Mouse (Mus musculus) gastrocnemius, postnatal 10 days (tissue): Measurements from ENCODE around the gene Fbxo10. TPM values are rescaled to one million over a fixed set of nuclear protein-coding genes. Genes with fewer than 3 reads are reported as not detected.
"Not testable (repeated sequence)": the region's sequence is repeated elsewhere in the genome, so short reads cannot be mapped to it uniquely, and the experiment has no call there.

Source experiments
- DNase-seq: peaks from one replicate; pipeline ENCODE4 v3.0.0; 2021; ENCODE audit warnings: mixed read lengths
- long read RNA-seq, 2 experiments: library from polyadenylated mRNA; stranded (forward); transcript quantifications; one replicate each; pipeline ENCODE4 v2.0.0; 2021
- total RNA-seq, 2 experiments: library from RNA; stranded (reverse); gene quantifications; 2 replicates each; pipeline ENCODE4 v1.2.3; 2021

Gene Fbxo10
- total RNA-seq: 1 to 10 TPM; 6.6 to 8.0 TPM
- long read RNA-seq, experiment 1, full-length matches to known transcripts: 9 of 12 reads
- long read RNA-seq, experiment 1, partial matches to known transcripts: 1 of 12 reads
- long read RNA-seq, experiment 1, other reads (novel, unspliced or antisense): 2 of 12 reads
- long read RNA-seq, experiment 2, full-length matches to known transcripts: 5 of 7 reads
- long read RNA-seq, experiment 2, partial matches to known transcripts: 2 of 7 reads
- long read RNA-seq, experiment 2, other reads (novel, unspliced or antisense): 0 of 7 reads

DNA sequence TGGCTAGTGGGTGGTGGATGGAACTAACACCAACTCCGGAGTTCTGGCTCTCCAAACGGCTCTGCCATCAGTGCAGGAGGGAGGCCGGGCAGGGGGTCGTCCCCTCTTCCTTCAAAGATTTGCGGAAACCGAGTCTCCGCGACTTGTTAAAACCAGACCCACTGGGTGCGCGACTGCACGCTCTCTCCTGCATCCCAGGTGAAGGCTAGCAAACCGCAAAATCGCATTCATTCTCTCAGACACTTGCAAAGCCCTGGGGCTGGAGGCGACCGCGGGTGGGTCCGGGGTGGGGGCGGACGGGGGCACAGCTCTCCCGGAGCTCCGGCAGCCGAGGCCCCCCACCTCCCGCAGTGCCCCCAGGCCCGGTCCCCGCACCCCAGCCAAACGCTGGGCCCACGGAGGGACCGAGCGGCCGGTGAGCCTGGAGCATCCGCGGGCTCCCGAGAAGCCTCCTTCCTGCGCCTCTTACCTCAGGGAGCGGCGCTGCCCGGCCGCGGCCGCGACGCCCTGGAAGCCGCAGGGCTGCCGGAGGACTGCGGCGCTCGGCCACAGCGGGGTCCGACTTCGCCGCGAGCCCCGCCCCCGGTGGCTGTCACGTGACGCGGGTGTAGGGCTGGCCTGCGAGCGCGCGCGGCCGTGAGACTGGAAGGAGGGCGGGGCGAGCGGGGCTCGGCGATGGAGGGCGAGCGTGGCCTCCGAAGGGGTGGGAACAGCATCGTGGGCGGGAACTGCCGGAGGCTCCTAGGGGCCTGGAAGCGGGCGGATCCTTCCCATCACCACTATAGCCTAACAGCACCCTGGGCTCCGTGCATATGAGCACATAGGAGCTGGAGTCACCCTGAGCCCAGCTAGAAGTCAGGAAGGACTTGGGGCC, at the start of gene Fbxo10:
Gene Fbxo10 (minus strand): TSS at position 584 of the 874 bp plus-strand sequence.
- DNase-seq: peak; percentile 96

DNA sequence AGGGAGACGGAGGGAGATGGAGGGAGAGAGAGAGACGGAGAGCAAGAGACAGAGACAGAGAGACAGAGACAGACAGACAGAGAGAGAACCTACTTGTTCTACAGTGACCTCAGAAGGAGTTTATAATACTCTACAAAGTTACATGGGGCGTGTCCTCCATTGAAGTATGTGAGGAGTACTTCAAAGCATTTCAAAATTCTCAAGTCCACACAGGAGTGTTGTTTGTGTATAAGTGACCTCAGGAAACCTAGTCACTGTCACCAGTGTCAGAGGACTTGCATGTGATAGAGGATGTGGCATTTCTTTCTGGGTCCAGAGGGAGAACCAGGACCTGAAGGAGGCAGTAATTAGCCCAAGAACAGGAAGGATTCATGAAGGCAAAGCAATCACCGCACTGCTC, 46.6 kb upstream of the Fbxo10 start:
- DNase-seq: no peak

DNA sequence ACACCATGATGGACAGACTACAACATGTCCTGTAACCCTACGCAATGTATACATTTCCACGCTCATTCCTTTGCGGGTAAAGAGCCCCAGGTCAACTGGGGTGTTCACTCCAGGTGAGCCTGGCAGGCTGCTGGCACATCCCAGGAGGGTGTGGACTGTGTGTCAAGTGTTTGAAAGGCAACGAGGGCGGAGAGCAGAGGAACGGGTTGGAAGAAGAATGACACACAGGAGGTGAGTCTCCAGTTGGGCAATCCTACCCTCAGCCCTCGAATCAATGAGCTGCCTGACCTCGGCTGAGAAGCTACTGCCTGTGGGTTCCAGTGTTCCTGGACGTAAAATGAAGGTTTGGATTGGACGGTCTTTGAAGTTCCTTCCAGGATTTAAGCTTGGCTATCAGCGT, 36.9 kb upstream of the Fbxo10 start:
- no peak for DNase-seq

DNA sequence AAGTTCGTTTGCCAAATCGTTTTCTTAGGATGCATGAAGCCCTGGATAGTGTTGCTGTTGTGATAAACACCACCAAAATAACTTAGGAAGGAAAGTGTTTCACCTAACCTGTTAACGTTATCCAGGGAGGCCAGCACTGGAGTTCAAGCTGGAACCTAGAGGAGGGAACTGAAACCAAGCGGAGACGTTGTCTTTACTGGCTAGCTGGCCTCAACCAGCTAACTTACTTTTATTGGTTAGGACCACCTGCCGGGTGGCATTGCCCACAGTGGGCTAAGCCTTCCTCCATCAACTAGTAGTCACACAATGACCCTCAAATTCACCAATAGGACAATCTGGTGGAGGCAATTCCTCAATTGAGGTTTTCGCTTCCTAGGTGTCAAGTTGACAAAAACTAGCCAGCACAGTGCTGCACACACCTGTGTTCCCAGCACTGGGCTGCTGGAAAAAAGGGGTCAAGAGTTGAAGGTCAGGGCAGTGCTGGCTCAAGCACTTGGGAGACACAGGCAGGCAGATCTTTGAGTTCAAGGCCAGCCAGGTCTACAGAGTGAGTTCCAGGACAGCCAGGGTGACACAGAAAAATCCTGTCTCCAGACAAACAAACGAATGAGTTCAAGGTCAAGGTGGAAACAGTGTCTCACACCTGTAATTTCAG, 24.2 kb upstream of the Fbxo10 start:
- DNase-seq: no peak

DNA sequence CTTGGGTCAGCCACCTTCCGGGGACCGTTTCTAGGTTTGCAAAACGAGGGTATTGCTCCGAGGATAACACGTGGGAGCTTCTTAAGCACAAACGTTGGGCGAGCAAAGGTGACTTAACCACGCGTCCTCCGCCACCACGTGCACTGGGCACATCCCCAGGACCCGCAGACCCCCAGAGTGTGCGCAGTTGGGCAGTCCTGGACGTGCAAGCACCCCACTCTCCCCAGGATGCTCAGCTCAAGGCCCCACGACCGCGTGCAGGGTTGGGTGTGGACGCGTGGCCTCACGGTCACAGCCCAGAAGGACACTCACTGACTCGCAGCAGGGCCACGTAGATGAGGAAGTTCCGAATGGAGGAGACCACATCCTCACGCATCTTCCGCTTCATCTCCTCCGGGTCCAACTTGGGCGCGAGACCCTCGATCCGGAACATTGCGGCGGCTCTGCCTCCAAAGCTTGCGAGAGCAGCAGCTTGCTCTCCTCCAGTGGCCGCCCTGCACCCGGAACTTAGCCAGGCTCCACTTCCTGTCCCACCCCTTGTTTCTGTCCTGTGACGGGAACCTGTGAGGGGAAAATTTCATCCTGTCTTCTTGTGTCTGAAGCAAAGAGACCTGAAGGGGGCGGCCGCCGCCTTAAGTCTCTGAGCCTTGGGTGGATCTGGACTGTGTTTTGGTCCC, 23.3 kb upstream of the Fbxo10 start, which contains the start of gene Tomm5:
Gene Tomm5 (minus strand): TSS at position 514 of the 677 bp plus-strand sequence.
- DNase-seq: peak; percentile 83

DNA sequence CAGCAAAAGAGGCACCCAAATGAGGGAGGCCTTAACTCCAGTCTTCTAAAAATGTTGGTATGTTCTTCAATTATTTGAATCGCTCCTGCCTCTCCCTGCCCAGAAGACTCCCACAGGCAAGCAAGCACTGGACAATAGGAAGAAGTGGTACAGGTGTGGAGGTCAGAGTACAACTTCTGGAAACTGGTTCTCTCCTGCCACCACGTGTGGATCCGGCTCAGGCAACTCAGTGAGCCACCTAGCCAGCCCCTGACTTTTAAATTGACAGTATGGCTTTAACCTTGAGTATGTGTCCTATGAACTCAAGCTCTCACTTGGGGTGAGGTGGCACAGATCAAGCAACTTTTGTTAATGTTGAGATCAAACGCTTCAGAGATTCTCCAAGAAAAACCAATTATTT, 22.7 kb upstream of the Fbxo10 start:
- DNase-seq: no peak

DNA sequence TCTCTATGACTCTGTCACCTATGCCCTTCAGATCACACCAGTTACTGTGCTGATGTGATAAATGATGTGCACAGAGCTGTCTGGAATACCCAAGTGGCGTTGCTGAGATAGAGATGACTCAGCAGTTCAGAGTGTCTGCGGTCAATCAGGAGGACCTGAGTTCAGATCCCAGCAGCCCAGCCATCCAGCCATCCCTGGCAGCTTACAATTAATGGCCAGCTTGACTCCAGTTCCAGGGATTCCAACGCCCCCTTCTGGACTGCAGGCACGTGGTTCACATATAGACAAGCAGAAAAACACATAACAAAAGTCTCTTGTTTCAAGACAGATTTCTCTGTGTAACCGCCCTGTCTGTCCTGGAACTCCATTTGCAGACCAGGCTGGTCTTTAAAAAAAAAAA, 22.0 kb upstream of the Fbxo10 start:
- no peak for DNase-seq

DNA sequence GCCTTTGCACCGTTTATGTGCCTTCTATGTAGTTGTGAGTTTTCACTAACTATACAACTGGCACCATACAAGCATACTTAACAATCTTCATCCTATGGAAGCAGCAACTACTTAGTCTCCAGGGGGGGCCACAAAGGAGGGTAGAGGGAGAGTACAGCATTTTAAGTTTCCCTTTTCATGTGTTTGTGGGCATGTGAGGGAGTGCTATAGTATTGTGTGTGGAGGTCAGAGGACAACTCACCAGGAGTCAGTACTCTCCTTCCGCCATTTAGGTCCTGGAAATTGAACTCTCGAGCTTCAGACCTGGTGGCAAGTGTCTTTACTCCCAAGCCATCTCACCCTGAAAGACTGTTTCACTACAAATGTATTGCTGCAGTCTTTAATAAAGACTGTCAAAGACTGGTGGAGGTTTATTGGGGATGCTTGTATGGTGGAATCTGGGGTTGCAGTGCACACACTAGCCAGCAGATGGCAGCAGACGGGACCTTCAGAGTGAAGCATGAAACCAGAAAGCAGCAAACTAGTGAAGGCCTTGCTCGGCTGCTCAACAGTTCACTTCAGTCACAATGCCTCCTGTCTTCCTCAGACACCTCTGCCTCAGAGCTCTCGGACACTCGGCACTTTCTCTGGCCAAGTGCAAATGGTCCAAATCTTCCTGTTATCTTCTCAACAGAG, 12.9 kb upstream of the Fbxo10 start:
- peak; percentile 64 for DNase-seq

DNA sequence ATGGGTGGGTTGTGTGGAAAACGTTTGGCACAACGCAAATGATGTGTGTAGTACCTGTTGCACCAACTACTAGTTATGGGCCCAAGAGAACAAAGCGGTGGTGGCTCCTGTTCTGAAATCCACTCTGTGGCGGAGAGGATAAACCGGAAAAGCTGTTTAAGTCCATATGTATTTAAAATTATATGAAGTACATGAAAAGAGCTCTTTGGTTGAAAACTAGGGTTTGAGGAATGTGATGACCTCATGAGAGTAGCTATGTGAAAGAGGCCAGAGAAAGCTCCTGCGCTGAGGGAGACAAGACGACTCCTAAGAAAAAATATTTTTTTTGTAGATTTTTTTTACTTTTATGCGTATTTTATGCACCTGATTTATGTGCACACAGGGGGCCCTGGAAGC, 489 bp upstream of the Fbxo10 start:
- DNase-seq: no peak

DNA sequence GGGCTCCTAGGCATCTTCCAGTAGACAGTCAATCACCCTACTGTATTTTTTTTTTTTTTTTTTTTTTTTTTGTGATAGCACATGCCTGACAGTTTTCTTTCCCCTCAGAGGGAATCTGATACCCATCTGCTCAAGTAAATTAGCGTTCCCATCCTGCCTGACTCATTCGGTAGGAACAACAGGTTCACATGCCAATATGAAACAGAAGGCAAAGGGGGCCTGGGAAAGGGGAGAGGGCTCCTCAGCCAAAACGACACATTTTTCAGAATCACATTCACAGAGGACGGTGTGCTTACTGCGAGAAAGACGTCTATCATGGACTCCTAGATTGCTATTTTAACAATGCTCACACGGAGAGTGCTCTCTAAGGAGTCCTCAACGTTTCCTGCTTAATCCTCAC, 917 bp downstream of the Fbxo10 start:
- DNase-seq: no peak

DNA sequence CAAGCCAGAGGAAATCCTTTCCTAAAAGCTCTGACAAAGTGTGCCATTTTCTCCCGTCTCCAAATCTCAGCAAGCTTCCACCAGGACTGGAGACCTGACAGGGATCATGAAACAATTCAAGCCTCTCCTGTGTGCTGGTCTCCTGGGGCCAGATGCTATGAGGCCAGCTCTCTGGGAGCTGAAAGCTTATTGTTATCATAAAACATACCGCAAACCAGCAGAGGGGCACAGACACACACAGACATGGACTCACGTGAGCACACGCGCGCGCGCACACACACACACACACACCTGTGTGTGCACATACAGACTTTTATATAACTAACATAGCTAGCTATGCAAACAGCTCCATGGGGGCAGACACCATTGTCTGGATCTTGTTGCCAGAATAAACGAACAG, 1.5 kb downstream of the Fbxo10 start:
- no peak for DNase-seq

DNA sequence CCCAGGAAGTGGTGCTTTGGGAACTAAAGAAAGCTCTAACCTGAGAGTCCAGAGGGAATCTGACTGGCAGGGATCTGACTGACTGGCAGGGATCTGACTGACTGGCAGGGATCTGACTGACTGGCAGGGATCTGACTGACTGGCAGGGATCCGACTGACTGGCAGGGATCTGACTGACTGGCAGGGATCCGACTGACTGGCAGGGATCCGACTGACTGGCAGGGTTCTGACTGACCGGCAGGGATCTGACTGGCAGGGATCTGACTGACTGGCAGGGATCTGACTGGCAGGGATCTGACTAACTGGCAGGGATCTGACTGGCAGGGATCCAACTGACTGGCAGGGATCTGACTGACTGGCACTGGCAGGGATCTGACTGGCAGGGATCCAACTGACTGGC, 3.4 kb downstream of the Fbxo10 start:
- not testable (repeated sequence) for DNase-seq

DNA sequence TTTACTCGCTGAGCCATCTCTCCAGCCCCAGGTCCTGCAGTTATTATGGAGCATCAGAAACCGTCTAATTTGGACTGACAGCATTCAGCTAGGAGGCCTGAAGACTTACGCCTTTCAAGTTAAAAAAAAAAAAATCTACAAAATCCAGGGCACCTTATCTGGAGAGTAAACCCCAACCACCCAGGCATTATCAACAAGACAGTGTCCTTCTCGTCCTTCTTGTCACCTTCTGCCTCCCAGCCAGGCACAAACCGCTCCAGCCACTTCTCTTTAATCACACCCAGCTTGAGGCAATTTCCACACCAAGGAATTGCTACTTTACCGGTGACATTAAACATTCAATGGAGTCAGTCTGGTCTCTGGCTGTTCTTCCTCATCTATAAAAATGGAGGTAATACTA, 10.9 kb downstream of the Fbxo10 start:
- DNase-seq: no peak

DNA sequence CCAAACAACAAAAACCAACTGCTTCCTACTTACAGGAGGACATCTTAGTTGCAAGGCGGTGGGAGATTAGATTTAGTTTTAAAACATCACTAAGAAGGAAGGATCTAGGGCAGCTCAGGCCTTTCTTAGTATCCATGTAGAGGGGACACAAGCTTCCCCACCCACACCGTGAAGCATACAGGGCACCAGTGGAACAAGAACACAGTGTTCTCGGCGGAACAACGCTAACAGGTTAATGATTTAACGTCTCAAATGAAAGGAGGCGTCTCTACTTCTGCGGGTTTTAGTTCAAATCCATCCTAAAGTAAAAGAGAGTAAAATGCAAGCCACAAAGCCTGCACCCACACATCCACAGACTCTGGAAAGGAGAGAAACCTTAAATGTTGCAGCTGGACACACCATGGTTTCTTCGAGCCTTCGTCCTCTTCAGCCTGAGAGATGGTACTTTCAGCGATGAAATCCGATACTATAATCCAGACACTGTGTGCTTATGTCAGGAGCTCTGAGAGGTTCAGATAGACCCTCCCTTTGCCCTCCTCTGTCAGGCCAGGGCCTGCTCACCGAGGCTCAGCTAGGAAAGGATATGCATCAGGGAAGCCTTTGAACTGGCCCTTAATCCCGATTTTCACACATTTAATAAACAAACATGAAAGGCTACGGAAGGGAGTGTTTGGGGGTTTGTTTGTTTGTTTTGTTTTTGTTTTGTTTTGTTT, 12.0 kb downstream of the Fbxo10 start:
- no peak for DNase-seq

DNA sequence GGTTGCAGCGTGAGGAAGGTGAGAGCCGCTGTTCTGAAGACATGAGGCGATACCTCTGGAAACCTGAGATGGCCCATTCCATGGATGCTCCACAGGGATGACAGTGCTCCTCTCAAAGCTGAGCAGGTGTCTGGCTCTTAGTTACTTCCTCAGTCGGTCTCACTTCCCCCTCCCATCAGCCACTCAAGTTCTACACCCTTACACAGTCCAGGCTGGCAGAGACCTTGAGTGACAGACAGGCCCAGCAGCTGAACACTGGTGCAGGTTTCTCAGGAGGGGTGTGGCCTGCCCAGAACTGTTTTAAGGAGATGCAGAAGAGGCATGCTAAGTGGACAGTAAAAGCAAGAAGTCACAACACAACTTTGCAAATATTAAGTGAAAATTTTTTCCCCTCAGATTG, 16.7 kb downstream of the Fbxo10 start:
- DNase-seq: no peak

DNA sequence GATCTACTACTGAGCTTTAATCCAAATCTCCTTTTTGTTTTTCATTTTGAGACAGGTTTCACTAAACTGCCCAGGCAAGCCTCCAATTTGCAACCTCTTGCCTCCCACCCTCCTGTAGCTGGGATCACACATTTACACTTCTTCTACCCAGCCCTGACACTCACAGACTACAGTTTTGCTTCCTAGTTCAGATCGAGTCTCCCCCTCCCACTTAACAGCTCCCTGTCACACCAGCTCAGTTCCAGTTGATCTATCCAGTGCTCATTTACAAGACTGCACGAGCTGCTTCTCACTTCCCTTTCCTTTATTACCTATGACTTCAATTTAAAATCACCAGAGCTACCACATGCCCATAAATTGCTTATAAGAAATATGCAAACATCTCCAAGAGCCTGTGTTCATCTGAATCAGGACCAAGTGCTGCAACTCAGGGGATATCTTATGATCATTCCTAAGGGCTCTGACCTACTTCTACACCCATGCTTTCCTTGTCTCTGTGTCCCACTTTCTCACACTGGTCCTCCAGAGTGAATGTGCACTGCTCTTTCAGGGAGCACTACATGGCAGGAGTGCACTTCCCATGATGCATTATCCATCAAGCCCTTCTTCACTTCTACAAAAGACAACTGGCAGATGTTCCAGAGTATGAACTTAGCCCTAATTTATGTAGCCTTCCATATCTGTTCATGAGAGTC, 18.2 kb downstream of the Fbxo10 start:
- no peak for DNase-seq

DNA sequence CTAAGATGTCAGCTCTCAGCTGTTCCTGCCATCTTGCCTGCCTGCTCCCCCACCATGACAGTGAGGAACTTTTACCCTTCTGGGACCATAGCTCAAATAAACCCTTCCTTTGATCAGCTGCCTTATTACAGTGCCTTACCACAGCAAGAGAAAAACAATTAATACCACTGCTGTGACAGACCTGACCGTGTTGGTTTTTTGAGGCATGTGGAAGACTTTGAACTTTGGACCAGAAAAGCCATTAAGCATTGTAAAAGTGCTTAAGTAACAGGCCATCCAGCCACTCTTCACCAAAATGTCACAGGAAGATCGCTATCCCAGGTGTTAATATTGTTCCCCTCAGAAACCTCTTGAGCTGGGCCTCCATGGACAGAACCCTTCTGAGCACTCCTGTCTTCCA, 19.8 kb downstream of the Fbxo10 start:
- no peak for DNase-seq

DNA sequence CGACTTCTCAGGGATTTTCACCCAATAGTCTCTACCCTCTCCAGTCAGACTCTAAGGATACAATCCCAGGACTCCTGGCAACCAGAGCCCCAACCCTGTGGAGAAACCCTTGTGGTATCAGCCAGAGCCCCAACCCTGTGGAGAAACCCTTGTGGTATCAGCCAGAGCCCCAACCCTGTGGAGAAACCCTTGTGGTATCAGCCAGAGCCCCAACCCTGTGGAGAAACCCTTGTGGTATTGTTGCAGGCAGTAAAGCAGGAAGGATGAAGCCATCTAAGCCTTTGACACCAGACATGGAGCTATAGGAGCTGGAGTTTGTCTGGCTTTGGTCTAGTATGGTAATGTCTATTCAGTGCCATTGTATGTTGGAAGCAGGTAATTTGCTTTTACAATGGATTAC, 20.6 kb downstream of the Fbxo10 start:
- DNase-seq: not testable (repeated sequence)

DNA sequence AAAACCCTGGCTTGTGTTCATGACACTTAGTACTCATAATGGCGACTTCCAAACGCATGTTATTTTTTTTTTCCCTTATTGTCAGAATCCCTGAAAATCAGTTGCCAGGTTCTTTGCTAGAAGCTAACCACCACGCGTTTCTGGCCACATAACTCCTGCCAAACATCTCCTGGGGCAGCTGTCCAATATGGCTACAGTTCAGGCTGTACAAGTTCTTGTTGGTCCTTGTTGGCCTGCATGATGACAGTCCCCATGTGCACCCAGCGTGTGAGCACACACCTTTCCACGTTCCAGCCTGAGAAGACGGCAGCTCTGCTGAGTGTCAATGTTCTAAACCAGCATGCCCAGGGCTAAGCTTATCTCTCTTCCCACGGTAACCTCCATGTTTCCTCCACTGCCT, 29.0 kb downstream of the Fbxo10 start:
- peak; percentile 32 for DNase-seq

DNA sequence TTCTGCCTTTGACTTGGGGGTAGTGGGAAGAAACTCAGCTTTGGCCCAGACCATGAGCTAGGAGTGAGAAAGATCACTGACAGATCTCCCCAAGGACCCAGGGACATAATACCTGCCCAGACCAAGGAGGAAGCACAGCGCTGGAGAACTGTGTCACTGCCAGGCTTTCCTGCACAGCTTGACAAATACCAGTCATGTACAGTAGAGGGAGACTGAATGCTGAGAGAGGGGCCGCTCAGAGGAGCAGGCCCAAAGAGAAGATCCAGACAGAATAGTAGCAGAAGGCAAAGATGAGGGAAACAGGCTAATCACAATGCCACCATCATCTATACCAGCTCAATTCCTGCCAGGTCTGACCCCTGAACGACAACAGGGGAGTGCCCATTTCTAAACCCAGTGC, 29.5 kb downstream of the Fbxo10 start:
- no peak for DNase-seq

DNA sequence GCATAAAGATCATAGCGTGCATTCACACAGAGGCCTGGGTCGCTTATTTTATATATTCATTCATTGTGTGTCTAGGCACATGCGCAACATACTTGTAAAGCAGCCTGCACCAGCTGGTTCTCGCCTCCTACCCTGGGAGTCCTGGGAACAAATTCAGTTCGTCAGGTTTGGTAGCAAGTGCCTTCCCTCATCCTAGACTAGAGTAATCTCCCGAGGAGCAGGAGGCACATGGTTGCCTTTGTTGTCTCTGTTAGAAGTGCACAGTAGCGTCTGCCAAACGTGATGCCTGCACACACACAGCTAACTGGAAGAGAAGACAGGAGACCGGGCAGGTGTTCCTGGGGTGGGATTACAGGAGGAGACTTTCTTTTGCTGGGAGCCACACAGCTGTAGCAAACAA, 36.4 kb downstream of the Fbxo10 start:
- no peak for DNase-seq
